Mouse (Mus musculus) adrenal gland (tissue): ENCODE data around the gene Cbx8.

ENCODE experiments used
- intact Hi-C: fragments of 180-260 bp; cut with DNase I; formaldehyde crosslinking; loops from one replicate; pipeline ENCODE4 v1.15.1; 2025
- long read RNA-seq, 2 experiments: library from polyadenylated mRNA; unstranded; transcript quantifications; one replicate each; pipeline ENCODE4 v2.0.0; 2020; ENCODE audit warnings: borderline replicate concordance in 1 of 2; ENCODE audit not compliant: insufficient replicate concordance in 1 of 2

The Cbx8 gene
- long read RNA-seq, experiment 1, transcript Cbx8-201 (5 exons, 3,580 nt) = major isoform, 8 of 8 reads
- long read RNA-seq, experiment 1, partial matches to known transcripts = 0 of 8 reads
- long read RNA-seq, experiment 1, other reads (novel, unspliced or antisense) = 0 of 8 reads
- long read RNA-seq, experiment 2, transcript Cbx8-201 (5 exons, 3,580 nt) = major isoform, 11 of 13 reads
- long read RNA-seq, experiment 2, partial matches to known transcripts = 2 of 13 reads
- long read RNA-seq, experiment 2, other reads (novel, unspliced or antisense) = 0 of 13 reads

DNA sequence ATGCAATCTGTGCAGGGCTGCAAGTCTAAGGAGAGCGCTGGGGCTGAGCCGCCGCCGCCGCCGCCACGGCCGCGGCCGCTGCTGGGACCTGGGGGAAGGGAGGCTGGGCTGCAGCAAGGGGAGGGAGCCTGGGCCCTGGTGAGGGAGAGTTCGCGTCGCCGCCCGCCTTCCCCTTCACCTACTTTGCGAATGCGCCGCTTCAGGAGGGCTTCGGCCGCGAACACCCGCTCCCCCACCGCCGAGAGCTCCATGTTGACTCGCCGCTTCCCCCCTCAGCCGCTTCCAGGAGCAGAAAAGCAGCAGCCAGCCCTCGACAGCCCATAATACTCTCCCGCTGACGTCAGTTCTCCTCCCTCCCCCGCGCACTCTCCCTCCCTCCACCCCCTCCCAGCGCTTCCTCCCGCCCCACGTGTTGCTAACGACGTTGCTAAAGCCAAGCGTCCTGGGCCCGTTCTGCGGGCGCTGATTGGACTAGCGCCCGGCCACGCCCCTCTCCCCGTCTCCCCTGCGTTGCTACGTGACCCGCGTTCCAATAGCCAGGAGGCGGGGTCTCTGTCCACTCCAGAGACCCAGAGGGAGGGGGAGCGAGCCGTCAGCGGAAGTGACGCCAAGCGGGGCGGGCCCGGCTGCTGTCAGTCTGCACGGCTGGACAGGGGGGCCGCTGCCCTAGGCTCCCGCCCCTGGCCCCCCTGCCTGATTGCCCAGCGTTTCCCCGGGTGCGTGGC, at the start of gene Cbx8:
Cbx8 (minus strand) TSS at position 370 of the 725 bp plus-strand sequence.
- intact Hi-C loops = loop anchor here (2.0 kb wide), 1 partner anchor 48 kb away; no protein-coding TSS in a partner anchor

DNA sequence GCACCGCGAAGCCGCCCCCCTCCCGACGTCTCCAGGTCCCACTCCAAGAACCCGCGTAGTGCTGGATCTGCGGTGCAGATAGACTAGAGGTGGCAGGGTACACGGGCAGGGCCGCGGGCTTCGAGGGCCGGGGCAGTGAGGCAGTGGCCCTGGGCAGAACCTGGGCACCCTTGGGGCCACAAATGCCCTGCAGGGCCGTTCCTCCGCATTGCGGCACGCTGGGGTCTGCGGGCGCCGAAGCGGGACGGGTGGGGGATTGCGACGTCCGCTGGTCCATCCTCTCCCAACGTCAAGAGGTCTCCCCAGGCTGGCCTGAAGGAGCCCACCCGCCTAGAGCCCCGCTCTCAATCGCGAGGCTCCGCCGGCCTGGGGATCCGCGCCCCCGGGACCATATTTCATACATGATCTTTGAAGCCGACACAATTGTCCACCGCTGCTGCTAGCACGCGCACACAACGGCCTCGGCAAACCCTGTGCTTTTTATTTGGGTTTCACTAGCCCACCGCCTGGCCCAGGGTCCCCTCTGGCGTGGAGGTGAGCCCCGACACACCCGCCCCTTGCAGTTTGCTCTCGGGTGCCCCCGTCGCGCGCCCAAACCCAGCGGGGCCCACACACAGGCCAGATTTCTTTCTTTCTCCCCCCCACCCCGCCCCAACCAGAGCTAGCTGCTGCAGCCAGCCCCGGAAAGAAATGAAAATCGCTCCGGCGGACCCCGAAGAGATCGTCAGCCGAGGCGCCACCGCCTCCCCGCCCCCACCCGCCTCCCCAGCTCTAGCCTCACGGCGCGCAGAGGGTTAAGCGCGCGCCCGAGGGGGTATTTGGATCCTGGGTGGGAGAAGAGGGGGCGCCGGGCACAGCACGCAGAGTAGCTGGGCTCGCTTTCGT, 49.5 kb upstream of the Cbx8 start:
- intact Hi-C loops = loop anchor here (2.0 kb wide), 1 partner anchor 36 kb away; no protein-coding TSS in a partner anchor

DNA sequence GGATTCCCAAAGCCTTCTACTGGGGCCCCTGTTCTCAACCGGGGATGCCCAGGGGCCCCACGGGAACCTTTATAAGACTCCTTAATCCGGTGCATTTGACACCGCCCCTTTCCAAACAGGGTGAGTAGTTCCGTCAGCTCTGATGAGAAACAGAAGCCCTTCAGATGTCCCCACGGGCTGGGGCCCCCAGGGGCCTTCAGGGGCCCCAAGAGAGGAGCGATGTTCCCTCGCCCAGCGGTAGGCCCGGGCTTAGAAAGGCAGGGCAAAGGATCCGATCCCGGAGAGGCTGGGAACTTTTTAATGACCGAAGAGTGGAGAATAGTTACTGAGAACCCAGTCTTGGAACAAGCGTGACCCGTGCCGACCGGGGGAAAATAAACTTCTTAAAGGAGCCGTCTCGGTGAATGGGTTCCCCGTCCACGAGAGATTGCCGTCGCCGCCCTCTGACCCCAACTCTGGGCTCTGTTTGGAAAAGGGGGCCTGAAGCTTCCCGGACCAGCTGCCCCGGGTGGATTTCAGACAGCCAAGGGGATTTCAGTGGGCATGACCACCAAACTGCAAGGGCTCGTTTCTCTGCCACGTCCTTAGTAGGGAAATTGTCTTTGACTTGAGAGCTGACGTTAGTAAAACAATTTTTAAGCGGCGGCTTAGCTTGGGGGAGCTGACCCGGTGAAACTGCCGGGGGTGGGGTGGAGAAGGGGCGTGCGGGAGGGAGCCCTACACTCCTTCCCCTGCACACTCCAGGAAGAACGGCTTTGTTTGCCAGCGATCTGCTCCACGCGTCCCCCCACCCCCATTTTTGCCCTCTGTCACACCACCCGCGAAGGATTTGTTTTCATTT, 48.7 kb upstream of the Cbx8 start:
- intact Hi-C loops = loop anchor here (2.0 kb wide), 2 partner anchors 37 to 49 kb away; partner anchors contain the start of gene Cbx8

DNA sequence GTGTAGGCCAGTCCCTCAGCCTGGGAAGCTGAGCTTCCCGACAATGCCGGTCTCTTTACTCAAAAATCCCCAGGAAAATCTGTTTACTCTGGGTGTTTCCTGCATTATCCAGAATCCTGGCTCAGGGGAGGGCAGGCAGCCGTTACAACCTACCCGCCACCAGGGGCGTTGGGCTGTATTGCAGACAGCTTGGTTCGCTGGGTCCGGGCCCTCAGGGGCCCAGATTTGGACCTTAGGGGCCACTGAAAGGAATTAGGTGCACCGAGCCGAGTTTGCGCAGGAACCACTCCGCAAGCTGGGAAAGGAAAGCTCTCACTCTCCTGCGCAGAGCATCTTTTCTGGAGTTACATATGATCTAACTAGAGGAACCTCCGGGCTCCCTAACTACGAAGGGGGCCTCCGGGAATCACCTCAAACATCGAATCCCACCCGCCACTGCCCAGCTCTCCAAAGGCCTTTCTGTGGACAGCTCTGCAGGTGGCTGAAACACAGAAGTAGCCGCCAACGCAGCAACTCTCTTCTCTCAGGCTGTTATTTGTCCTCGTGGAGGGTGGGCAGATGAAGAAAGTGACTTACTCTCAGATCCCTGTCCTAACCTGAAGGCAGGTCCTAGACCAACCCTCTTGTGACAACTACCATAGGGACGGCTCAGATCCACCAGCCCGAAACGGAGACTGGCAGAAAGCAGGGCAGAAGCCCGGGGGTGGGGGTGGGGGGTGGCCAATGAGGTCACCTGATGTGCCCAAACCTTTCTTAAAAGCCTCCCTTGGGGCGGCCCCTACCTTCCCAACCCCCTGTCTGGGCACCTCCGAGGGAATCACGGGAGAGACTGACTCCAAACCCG, 47.8 kb upstream of the Cbx8 start:
- intact Hi-C loops = loop anchor here (2.0 kb wide), 1 partner anchor 48 kb away; the partner anchor contains the start of gene Cbx8

DNA sequence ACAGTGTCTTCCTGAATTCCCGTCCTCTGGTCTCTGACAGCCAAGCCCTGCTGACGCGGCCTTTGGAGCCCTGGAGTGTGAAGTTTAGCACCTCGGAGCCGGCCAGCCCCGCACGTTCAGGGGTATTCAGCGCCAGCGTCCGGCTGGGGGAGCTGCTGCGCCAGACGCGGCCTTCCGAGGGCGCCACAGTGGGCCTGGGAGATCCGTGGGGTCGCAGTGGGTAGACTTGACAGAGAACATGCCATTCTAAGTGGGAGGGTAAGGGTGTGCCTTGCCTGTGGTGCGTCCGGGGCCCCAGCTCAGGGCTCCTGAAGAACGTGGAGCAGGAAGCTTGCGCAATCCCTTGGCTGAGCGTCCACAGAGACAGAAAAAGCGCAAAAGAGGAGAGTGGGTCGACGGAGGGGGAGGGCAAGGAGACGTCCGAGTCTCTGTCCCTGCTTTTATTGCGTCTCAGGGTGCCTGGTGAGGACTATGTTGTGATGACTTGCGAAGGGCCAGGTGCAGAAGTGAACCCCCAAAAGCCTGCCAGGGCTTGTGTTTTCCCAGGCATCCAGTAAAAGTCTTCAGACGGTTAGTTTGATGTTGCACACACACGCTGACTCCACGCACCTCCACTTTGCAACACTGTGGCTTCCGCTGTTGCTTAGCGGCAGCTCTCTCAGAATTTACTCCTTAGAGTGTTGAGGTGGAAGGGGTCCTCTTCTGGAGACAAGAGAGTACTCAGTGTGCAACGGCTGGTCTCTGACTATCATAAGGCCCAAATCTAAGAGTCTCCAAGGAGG, 46.7 kb upstream of the Cbx8 start:
- intact Hi-C loops = loop anchor here (2.0 kb wide), 2 partner anchors 47 to 99 kb away; partner anchors contain the start of gene Cbx8

DNA sequence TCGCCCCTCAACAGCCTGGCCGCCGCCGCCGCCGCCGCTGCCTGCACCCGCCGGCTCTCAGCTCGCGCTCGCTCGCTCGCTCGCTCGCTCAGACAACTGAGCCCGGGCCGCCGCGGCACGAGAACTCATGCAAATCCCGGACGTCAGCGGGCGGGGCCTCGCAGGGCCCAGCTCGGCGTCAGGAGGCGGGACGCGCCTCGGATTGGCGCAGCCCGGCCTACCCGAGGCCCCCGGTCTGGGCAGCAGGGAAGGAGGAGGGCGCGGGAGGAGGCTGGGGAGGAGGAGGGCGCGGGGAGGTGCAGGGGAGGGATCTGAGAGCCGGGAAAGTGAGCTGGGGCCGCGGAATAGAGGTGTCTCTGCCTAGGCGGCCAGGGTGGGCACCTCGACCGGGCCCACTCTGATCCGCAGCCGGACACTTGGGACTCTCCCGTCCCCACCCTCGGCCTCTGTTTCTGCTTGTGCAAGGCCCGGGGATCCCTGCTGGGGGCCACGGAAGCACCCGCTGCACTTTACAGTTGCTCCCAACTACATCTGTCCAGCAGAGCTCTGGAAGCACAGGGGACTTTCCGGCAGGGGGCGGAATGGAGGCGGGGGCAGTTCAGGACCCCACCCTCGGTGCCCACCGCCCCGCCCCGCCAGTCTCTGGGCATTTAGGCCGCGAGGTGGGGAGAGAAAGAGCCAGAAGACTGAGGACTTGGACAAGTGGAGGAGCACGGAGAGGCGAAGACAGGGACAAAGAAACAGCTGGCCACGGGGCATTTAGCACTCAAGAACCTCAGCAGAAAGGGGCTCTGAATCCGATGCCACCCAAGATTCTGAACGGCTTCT, 45.6 kb upstream of the Cbx8 start, which contains the start of gene Cbx4:
Cbx4 (minus strand) TSS at position 78 of the 828 bp plus-strand sequence.
- intact Hi-C loops = loop anchor here (2.0 kb wide), 1 partner anchor 100 kb away; no protein-coding TSS in a partner anchor

DNA sequence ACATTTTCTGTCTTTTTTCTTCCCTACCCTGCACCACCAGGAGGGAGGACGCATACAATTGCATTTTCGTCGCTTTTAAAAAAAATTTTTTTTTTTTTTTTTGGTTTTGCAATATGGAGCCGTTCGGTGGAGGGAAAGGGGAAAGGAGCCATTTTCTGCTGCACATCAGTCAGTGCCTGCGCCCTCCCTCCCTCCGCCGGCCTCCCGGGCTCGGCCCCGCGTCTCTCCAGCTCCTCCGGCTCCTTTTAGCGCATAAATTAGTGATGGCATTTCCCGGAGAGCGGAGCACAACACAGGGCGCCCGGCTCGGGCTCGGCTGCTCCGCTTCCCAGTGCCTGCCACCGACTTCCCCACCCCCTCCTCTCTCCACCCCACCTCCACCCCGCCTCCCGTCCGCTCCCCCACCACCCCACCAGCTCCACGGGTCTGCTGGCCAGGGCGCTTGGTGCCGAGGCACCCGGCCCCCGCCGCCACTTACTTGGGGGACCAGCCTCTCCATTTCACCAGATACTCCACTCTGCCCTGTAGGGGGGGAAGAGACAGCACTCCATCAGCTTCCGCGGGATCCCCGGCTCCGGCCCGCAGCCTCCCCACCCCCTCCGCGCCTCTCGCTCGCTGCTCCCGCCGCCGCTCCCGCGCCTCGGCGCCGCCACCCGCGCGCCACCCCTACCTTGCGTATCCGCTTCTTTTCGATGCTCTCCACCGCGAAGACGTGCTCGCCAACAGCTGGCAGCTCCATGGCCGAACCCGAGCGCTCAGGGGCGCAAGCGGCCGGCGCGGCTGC, 44.7 kb upstream of the Cbx8 start:
- intact Hi-C loops = loop anchor here (2.0 kb wide), 1 partner anchor 101 kb away; no protein-coding TSS in a partner anchor

DNA sequence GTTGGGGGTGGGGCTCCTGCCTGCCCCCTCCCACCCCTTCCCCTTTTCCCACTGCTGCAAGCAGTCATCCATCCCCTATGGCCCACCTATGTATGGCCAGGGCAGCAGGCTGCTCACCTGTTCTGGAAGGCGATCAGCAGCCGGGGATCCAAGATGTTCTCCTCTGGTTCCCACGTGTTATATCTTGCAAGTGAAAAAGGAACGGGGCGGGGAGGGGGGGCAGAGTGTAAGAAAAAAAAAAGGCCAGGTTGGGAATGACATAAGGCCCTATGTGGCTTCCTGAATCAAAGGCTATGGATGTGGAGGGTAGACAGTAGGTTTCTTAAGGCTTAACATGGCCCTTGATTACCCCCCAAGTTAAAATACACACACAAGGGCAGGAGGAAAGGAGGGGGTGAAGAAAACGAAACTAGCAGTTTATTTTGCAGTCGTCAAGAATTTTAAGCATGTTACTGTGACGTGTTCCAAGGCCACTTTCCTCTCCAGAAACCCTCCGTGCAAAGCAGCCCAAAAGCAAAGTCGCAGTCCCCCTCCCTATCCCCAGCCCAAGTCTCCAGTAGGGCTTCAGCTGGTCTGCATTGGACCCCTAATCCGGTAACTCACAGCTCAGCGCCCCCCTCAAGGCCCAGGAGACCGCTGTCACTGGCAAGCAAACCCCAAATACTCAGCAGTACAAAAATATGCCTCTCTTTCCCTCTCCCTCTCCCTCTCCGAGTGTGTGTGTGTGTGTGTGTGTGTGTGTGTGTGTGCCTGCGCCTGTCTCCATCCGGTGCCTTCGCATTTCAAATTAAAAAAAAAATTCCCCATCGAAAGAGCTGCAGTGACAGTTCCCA, 43.9 kb upstream of the Cbx8 start:
- intact Hi-C loops = no loop called here

DNA sequence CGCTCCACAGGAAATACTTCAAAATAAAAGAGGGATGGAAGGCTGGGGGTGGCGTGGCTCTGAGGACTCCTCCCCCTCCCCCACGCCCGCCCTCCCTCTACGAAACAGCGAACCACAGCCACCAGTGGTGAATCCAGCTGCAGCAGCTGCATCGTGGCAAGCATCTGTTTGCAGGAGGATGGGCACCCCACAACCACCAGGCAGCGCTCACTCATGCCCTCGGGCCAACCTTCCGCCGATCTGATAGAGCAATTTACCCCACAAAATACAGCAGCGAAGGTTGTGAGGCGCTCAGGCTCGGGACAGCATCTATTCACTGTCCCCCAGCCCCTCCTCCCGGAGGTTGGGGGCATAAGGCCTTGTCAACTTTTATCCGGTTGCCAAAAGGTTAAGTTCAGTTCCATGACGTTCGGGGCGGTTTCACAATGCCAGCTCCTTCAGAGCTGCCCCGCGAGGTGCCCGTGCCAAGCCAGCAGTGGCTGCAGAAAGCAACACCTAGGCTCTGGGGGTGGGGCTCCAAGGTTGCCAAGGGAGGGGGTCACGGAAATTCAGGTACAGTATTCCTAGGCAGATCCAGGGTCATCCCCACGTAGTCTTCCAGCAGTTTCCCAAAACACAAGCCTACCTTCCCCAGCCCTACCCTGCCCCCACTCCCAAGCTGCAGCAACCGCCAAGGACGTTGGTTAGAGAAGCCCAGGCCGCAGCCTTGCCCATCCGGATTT, 43.1 kb upstream of the Cbx8 start:
- intact Hi-C loops = no loop called here

DNA sequence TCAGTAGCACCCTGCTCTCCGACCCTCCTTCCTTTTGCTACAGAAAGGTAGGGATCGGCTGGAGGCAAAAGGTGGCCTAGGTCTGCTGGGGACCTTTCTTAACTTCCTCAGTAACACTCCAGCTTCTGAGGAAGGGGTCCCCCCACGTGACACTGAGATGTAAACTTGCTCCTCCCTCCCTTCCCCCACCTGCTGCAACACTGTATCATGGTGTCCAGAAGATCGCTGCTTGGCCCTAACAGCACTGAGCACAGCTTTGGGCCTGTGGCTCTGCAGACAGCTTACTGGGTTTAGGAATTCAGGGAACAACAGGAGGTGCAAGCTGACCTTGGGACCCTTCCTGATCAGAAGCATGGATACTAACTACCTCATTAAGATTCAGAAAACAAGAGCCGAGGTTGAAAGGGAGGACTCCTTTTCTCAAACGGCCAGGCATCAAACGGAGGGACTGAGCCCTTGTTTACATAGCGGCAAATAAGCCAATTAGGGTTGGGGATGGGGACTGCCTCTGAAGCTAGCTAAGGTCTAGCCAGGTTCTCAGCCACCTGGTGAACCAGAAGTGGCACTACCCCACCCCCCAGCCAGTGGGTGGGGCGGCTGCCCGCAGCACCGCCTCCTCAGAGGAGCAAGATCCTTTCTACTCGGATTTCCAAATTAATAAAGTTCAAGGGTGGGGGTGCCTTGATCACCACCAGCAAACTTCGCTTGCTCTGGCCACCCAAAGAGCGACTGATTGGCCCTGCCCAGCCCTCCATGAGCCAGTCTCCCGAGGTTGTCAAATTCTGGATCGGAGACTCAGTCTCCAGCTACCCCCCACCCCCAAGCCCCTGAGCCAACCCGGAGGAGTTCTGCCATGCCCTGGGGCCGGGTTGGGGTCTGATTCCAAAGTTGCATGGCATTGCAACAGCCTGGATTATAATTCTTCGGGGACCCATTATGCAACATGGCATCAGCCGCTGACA, 42.1 kb upstream of the Cbx8 start:
- intact Hi-C loops = no loop called here

DNA sequence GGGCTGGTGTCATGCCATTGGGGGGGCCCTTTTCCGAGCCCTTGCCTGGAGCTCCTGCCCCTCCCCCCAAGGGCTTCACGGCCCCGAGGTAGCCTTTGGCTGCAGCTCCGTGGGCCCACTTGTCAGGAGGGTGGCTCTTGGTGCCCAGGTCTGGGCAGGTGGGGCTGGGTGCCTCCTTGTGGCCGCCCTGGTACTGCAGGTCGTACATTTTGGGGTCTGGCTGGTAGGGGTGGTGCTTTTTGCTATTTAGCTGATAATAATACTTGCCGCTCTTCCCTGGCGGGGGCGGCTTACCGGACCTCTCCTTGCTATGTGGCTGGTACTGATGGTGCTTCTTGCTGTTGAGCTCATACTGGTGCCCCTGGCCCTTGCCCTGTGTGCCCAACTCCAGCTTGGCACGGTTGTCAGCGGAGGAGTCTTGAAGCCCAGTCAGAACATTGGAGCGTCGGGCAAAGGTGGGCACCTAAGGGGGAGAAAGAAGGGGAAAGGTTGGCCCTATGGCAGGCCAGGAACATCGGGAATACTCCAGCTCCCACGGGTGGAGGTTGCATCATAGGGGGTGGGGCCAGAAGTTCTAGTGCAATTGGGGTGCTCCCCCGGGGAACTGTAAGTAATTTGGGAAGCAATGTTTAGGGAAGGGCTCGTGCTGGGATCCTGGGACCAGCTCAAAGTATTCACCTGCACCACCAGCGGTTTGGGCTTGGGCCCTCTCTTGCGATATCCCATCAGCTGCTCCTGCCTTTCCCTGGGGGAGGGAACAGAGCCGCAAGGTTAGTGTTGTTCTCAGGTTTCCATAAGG, 41.3 kb upstream of the Cbx8 start:
- intact Hi-C loops = no loop called here

DNA sequence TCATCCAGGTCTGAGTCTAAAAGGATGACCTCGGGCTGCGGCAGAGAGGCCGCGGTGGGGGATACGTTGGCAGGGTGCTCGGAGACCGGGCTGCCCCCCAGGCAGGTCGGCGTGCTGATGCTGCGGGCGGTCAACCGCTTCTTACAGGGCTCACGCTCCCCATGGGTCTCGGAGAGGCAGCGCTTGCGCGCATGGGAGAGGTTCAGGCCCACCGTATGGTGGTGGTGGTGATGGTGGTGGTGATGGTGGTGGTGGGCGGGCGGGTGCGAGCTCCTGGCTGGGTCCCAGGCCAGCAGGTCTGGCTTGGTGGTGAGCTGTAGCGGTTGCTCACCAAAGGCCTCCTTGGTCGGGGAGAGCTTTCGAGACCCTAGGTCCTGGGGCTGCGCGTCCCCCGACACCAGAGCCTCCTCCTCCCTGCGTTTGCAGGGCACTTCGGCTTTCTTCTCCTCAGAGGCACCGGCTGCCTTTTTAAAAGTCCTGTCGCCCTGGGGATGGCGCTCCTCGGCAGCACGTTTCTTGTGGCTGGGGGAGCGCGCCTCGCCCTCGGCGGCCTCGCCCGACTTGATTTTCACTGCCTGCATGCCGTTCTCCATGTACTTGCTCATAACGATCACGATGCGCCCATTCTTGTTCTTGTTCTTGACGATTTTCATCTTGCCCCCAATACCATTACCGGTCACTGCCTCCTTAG, 40.5 kb upstream of the Cbx8 start:
- intact Hi-C loops = no loop called here
